Mouse (Mus musculus) mouse trophoblast stem cell (cell line): ENCODE measurements around the gene Wdr90.

Experiments
- in situ Hi-C, 2 experiments: fragments of 300-500 bp; cut with MseI, MboI; formaldehyde crosslinking; loops; 2 replicates in 1 of 2; 3 replicates in 1 of 2; pipeline ENCODE4 v1.15.1; 2025

The Wdr90 gene

DNA sequence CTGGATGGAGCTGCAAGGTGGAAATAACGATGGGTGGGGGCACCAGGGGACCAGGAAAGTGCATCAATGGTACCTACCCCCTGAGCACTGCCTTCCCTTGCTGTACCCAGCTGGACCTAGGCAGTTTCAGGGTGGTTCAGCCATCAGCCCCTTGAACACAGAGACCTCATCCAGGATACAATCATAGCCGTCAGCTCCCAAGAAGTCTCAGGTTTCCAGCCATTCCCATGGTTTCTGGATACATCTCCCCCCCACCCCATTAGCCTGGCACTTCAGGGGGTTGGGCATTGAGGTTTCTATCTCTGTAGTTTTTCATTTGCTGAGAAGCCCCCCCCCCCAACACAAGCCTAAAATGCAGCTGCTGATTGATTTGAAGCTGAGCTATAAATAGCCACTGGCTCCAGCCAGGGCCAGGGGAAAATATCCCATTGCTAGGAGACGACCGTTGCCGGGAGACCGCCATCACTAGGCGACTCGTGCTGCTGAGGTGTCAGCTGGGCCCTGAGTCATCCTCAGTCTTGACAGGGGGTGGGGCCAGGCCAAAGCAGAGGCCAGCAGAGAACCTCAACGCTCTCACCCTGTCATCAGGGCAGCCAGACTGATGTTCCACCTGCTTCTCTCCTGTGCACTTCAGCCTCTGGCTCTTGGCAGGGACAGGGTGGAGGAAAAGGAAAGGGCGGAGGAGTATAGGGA is 58.3 kb downstream of the Wdr90 start:
- in situ Hi-C loops, result loop anchor here in 1 of 2 experiments (5.0 kb wide), 2 partner anchors 36 to 71 kb away; no protein-coding TSS in a partner anchor

DNA sequence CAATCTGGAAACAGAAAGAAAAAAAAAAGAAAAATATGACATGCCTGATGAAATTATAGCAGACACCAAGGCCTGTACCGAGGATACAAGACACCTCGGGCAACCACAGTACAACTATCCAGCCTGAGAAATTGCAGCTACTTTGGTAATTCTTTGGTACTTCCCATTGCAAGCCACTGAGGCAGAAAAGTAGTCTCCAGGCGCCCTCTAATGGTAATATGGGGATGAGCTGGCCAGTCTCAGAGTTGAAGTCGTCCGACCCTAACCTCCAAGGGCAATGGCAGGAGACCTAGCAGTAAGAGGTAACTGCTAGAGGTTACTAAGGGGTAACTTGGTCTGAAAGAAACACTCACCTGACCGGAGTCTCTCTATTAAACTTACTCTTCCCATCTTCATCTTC is 60.3 kb downstream of the Wdr90 start:
- in situ Hi-C loops, result loop anchor here in 1 of 2 experiments (5.0 kb wide), 2 partner anchors 34 to 69 kb away; no protein-coding TSS in a partner anchor

DNA sequence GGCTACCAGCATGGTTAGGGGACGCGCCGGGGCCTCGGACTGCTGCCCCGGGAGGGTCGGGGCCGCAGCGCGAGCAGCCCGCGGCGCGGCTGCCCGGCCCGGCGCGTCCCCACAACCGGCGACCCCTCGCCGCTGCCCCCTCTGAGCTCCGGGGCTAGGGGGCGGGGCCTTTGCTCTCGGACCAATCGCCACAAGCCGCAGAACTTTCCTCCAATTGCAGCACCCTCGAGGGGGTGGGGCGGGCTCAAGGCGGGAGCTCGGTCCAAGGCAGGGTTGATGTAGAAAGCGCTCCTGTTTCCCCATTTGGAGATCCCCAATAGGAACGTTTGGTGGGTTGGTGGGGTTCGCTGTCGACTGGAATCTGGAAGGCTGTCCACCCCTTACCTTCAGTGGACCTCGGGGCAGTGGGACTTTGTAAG is 64.3 kb downstream of the Wdr90 start, which contains the start of gene Metrn:
Gene Metrn (minus strand): TSS at position 186 of the 419 bp plus-strand sequence.
- in situ Hi-C loops, result no loop called here

DNA sequence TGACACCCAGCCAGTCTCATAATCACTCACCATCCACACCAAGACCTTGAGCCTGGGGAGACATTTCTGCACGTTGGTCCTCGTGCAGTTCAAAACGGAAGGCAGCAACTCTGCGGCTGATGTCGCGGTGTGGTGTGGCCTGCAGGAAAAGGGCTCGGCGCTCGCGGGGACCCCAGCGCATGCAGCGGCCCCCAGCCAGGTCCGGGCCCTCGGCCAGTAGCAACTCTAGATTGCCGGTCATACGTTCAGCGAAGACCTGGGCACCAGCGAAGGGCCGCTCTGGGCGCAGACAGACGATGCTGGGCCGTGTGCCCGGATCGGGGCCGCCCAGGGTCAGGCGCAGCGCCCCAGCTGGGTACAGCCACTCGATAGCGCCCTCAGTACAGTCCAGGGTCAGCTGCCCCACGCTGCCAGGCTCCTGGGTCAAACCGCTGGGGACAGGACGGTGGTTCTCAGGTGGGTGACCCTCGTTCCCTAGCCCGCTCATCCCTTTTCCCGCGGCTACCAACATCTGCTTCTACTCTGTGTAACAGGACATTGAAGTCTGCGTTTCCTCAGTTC is 65.0 kb downstream of the Wdr90 start:
- in situ Hi-C loops, result no loop called here

DNA sequence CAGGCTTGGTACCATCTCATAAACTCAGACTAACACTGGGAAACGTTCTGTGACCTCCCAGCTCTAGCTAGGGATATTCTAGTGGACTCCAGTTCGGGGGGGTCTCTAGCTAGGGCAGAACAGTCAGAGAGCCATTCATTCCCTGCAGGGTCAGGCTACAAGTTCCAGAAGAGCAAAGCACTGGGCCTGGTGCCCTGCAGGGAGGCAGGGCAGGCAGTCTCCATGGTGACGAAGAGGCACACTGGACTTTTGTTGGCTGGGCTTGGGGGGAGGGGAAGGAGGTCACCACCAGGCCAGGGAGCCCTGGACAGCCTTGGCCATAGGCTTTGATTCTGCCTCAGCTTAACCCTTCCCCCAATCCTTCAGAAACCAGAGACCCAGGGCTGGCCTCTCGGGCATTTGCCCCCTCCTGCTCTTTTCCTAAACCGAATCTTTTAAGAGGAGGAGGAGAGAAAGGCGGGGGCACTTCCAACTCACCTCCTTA is 65.7 kb downstream of the Wdr90 start, which contains the start of gene AC134908.4:
Gene AC134908.4 (minus strand): TSS at position 51 of the 484 bp plus-strand sequence.
- in situ Hi-C loops, result no loop called here

DNA sequence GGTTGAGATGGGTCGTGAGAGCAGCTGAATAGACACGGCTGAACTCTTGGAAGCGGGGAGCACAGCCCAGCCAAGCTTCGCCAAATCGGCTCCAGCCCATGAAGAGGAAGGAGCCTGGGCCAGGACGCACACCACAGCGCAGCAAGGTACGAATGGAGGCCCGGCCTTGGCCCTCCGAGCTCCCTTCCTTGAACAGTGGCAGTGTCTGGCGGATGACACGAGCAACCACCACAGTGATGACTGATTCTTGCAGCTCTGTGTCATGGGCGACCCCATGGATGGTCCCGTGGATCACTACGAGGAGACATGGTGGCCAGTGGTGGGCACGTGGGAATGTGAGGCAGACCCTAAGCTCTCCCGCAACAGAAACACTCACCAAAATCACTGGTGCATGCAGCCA is 66.3 kb downstream of the Wdr90 start:
- in situ Hi-C loops, result no loop called here
